In the genomic region with DNA sequence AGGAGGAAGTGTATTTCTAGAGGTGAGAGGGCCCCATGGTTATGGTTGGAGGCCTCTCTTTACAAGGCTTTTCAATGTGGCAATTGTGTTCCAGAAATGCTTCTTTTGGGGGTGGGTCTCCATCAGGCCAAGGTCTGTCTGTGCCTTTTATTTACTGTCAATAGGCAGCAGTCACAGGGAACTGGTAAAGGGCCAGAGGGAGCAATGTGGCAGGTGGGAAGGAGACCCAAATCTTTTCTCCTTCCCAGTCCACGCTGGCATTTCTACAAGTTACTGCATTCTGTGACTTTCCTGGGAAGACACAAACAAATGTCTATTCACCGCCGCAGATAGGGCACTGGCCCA, we compare ENCODE assay signal across 12 mouse cellular contexts.
DNase-seq lines count a peak whose midpoint lies in the region; ATAC-seq and TF ChIP-seq lines count a peak whose summit lies in the region.
"Had no signal": no experiment of that assay in that cellular context is flagged by ENCODE, and none has a peak within 500 bp of the region (broad histone marks: within the 10 kb centered on the region; RNA-seq: fewer than 3 reads in every experiment).

No protein-coding gene starts in this region.

- intact Hi-C loops in heart, postnatal 14 days (cut with DNase I): no loop called here

- no peak overlapping the region for H3K4me3 ChIP-seq in forebrain, embryonic 12.5 days (replicated peaks)
- H3K4me3 ChIP-seq in hindbrain, embryonic 16.5 days (ENCODE audit: low read length): no peak overlapping the region
- H3K4me3 ChIP-seq in myocyte: no peak overlapping the region
- no peak overlapping the region for H3K4me3 ChIP-seq in liver, embryonic 12.5 days
- H3K4me3 ChIP-seq: limb, embryonic 12.5 days had no signal

- no peak overlapping the region for H3K9ac ChIP-seq in forebrain, embryonic 12.5 days
- H3K9ac ChIP-seq in hindbrain, embryonic 16.5 days (ENCODE audit: low read depth, low read length): no peak overlapping the region
- no peak overlapping the region for H3K9ac ChIP-seq in liver, embryonic 12.5 days
- H3K9ac ChIP-seq: limb, embryonic 12.5 days had no signal

- ATAC-seq in forebrain, embryonic 12.5 days (ENCODE audit: low FRiP score): 0 out of 2 replicates have a peak, but pooled peaks have one; percentile 17
- ATAC-seq in hindbrain, embryonic 16.5 days: no peak; the same call in 1 of the 2 replicates
- ATAC-seq in megakaryocyte progenitor cell, adult 5-6 weeks (replicated peaks; ENCODE audit: poor library complexity): no peak
- ATAC-seq in liver, embryonic 12.5 days: no peak

- peaks cover 29% of the 10 kb centered on the region for H3K4me1 ChIP-seq in forebrain, embryonic 12.5 days
- H3K4me1 ChIP-seq in hindbrain, embryonic 16.5 days (ENCODE audit: control insufficient read depth, insufficient read depth, low read depth, low read length): peaks cover 19% of the 10 kb centered on the region
- H3K4me1 ChIP-seq in liver, embryonic 12.5 days: peaks cover 20% of the 10 kb centered on the region

- no peaks in the 10 kb centered on the region for H3K27me3 ChIP-seq in forebrain, embryonic 12.5 days
- H3K27me3 ChIP-seq in hindbrain, embryonic 16.5 days (replicated peaks; ENCODE audit: control insufficient read depth, insufficient read depth, low read length): no peaks in the 10 kb centered on the region
- no peaks in the 10 kb centered on the region for H3K27me3 ChIP-seq in myocyte (ENCODE audit: control insufficient read depth, insufficient read depth, insufficient read length)
- peaks cover under 1% of the 10 kb centered on the region; the same call in 1 of the 2 replicates for H3K27me3 ChIP-seq in liver, embryonic 12.5 days (replicated peaks)
- H3K27me3 ChIP-seq: limb, embryonic 12.5 days had no signal

- H3K4me2 ChIP-seq in forebrain, embryonic 12.5 days: peak overlapping the region; percentile 40
- H3K4me2 ChIP-seq in hindbrain, embryonic 16.5 days (ENCODE audit: low read length): no peak overlapping the region
- H3K4me2 ChIP-seq in myocyte (ENCODE audit: low read depth): peak overlapping the region; percentile 98
- no peak overlapping the region for H3K4me2 ChIP-seq in liver, embryonic 12.5 days
- H3K4me2 ChIP-seq: limb, embryonic 12.5 days had no signal

- peak; percentile 75 for DNase-seq in heart, adult 11 months
- DNase-seq in heart, postnatal 14 days: no peak
- no peak for DNase-seq in spleen, adult 12 weeks (ENCODE audit: low spot score)
- DNase-seq: gastrocnemius, postnatal 14 days; lung, adult 2 months; thymus, postnatal 25 days had no signal

- WGBS in forebrain, embryonic 12.5 days: 67% methylated on average over 3 of the region's 3 CpGs
- WGBS in hindbrain, embryonic 16.5 days: 43% methylated on average over 3 of the region's 3 CpGs
- WGBS in liver, embryonic 12.5 days (ENCODE audit: insufficient replicate concordance): 74% methylated on average over 3 of the region's 3 CpGs

- 0 out of 2 replicates have a peak, but pooled peaks cover under 1% of the 10 kb centered on the region for H3K9me3 ChIP-seq in forebrain, embryonic 12.5 days
- no peaks in the 10 kb centered on the region for H3K9me3 ChIP-seq in hindbrain, embryonic 16.5 days (ENCODE audit: control insufficient read depth, low read length)
- no peaks in the 10 kb centered on the region for H3K9me3 ChIP-seq in liver, embryonic 12.5 days (replicated peaks)

- H3K27ac ChIP-seq in forebrain, embryonic 12.5 days: peak overlapping the region; percentile 89
- H3K27ac ChIP-seq in hindbrain, embryonic 16.5 days (ENCODE audit: low read depth, low read length): peak overlapping the region; percentile 80
- H3K27ac ChIP-seq in liver, embryonic 12.5 days: no peak overlapping the region
- H3K27ac ChIP-seq: limb, embryonic 12.5 days had no signal

- H3ac ChIP-seq in myocyte (ENCODE audit: control insufficient read depth, insufficient read length): no peak overlapping the region

- H3K79me2 ChIP-seq in myocyte (ENCODE audit: control insufficient read depth, insufficient read depth): no peaks in the 10 kb centered on the region

- H3K36me3 ChIP-seq in forebrain, embryonic 12.5 days (replicated peaks): no peaks in the 10 kb centered on the region
- H3K36me3 ChIP-seq in hindbrain, embryonic 16.5 days (ENCODE audit: control insufficient read depth, insufficient read depth, low read length): no peaks in the 10 kb centered on the region
- no peaks in the 10 kb centered on the region for H3K36me3 ChIP-seq in myocyte (ENCODE audit: control insufficient read depth, insufficient read depth)
- H3K36me3 ChIP-seq in liver, embryonic 12.5 days: no peaks in the 10 kb centered on the region
- H3K36me3 ChIP-seq: limb, embryonic 12.5 days had no signal

- no peak for TF ChIP-seq POLR2A in myocyte (IDR thresholded peaks at IDR 0.05; ENCODE audit: insufficient read length, low read depth)

TF ChIP-seq in myocyte, 11 proteins besides CTCF, POLR2A, EP300 and RAD21:
- TF ChIP-seq TCF3 (IDR thresholded peaks at IDR 0.05; ENCODE audit: insufficient read length, low read depth) (no peak), E2F4 (IDR thresholded peaks at IDR 0.05; ENCODE audit: insufficient read depth) (no peak), TCF12 (IDR thresholded peaks at IDR 0.05; ENCODE audit: insufficient read depth, poor library complexity, severe bottlenecking) (no peak), MYOD1 (IDR thresholded peaks at IDR 0.05; ENCODE audit: control insufficient read depth in 1 of 3, insufficient read length in 2 of 3, low read depth in 2 of 3) (no peak), MYOG (IDR thresholded peaks at IDR 0.05; ENCODE audit: control insufficient read depth in 1 of 3, insufficient read depth in 1 of 3, insufficient read length in 2 of 3, low read depth in 2 of 3) (no peak), SRF (IDR thresholded peaks at IDR 0.05; ENCODE audit: control insufficient read depth, insufficient read length, low read depth) (no peak), POLR2AphosphoS2 (IDR thresholded peaks at IDR 0.05; ENCODE audit: insufficient read length, low read depth) (no peak), USF1 (IDR thresholded peaks at IDR 0.05; ENCODE audit: low read depth) (no peak), REST (IDR thresholded peaks at IDR 0.05; ENCODE audit: insufficient read depth, insufficient read length) (no peak)
TF ChIP-seq in myocyte: peak in this region for 0.

Comparison
In these comparisons a context has a peak if more than half of its experiments do, and no peak if none do; other contexts are left out.
1. H3K4me2 ChIP-seq: peak in forebrain, embryonic 12.5 days (single experiment) and myocyte (single experiment); none in hindbrain, embryonic 16.5 days (single experiment) and liver, embryonic 12.5 days (single experiment).